Mouse (Mus musculus): ENCODE measurements at regions not wholly inside any gene's neighbourhood (a gene's known extent, or its start where the extent isn't known, plus 50 kb on each side); places are given as distances from the start of the nearest gene placed in this dataset.

DNA sequence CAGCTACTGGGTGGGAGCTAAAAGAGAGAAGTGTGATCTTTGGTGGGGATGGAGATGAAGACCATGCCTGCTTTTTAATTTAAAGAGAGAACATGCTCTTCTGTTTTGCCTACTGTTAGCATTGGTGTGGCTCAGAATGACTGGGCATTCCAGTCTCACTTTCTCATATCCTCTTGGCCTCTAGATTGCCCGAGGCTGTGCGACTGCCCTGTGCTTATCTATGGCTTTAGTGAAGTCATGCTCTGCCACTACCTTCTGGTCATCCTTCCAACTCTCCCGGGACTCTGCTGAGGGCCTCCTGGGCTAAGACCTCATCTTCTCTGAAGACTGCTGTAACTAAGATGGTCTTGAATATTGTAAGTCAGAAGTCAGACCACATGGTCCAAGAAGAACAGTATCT lies 147.5 kb upstream of the Dusp10 start:
- H3K27me3 ChIP-seq (ENCODE audit: insufficient read depth, low read length): no peaks in the 10 kb centered on the region
- no peak for ATAC-seq (ENCODE audit: extremely low read depth, insufficient number of reproducible peaks, low FRiP score, poor library complexity, severe bottlenecking)
- H3K9me3 ChIP-seq (replicated peaks): peaks cover 27% of the 10 kb centered on the region
- no peak overlapping the region for H3K4me3 ChIP-seq (ENCODE audit: low read depth, low read length)
- TF ChIP-seq GATA1 (IDR thresholded peaks at IDR 0.05; ENCODE audit: borderline replicate concordance, low read length): no peak
- TF ChIP-seq GATA2 (IDR thresholded peaks at IDR 0.05; ENCODE audit: borderline replicate concordance, low read depth, low read length): no peak
- no peak for TF ChIP-seq POLR2AphosphoS5 (IDR thresholded peaks at IDR 0.05; ENCODE audit: insufficient replicate concordance, low read depth, low read length)
- no peak for TF ChIP-seq CTCF (IDR thresholded peaks at IDR 0.05; ENCODE audit: low read depth, low read length)
- TF ChIP-seq TAL1 (conservative IDR thresholded peaks at IDR 0.05; ENCODE audit: low read depth, low read length): no peak
- no peaks in the 10 kb centered on the region for H3K4me1 ChIP-seq (ENCODE audit: insufficient read depth, low read depth, low read length)
- H3K36me3 ChIP-seq (replicated peaks): no peaks in the 10 kb centered on the region
- no peak for DNase-seq (ENCODE audit: low spot score)

DNA sequence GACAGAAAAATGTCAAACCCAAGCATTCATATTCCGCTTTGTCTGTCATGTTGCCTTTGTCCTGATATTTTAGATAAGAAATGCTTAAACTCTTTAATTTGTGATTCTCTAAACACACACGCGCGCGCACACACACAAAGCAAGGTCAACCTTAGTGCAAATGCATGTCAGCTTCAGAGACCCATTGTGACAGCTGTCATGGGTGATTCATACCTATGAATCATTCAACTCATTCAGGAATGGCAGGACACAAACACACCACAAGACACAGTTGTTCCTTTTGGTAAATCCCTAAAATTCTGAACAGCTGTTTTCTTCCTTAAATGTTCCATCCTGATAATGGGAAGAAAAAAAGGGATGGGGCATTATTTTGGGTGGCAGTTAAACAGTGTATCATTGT lies 144.1 kb upstream of the Dusp10 start:
- Histone ChIP-seq H3K9me3 (replicated peaks) (peaks cover 39% of the 10 kb centered on the region), H3K4me1 (ENCODE audit: insufficient read depth, low read depth, low read length) (no peaks in the 10 kb centered on the region), H3K4me3 (ENCODE audit: low read depth, low read length) (no peak overlapping the region), H3K36me3 (replicated peaks) (no peaks in the 10 kb centered on the region), H3K27me3 (ENCODE audit: insufficient read depth, low read length) (no peaks in the 10 kb centered on the region)
- no peak for TF ChIP-seq CTCF (IDR thresholded peaks at IDR 0.05; ENCODE audit: low read depth, low read length)
- TF ChIP-seq TAL1 (conservative IDR thresholded peaks at IDR 0.05; ENCODE audit: low read depth, low read length): no peak
- no peak for TF ChIP-seq POLR2AphosphoS5 (IDR thresholded peaks at IDR 0.05; ENCODE audit: insufficient replicate concordance, low read depth, low read length)
- TF ChIP-seq GATA2 (IDR thresholded peaks at IDR 0.05; ENCODE audit: borderline replicate concordance, low read depth, low read length): no peak
- no peak for TF ChIP-seq GATA1 (IDR thresholded peaks at IDR 0.05; ENCODE audit: borderline replicate concordance, low read length)
- DNase-seq (ENCODE audit: low spot score): no peak
- no peak for ATAC-seq (ENCODE audit: extremely low read depth, insufficient number of reproducible peaks, low FRiP score, poor library complexity, severe bottlenecking)

DNA sequence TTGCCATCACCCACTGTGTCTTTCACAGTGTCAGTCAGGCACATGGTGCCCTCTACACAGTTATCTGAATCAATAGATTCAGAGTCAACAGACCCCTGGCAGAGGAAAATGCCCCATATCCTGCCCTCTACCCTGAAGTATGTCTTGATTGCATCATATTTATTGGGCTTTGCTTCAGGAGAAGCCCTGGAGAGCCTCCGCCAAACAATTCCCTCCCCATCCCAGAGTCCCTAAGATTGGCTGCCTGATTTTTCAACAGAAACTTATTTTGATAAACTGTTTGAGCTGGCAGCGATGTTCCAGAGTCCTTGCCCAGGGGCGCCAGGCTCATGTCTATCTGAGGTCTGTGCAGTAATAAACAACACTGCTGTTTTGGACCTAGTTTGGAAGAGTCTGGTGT lies 117.2 kb upstream of the Dusp10 start:
- ATAC-seq (ENCODE audit: extremely low read depth, insufficient number of reproducible peaks, low FRiP score, poor library complexity, severe bottlenecking) (no peak), DNase-seq (ENCODE audit: low spot score) (no peak)
- Histone ChIP-seq H3K9me3 (replicated peaks) (peaks cover 38% of the 10 kb centered on the region), H3K4me1 (ENCODE audit: insufficient read depth, low read depth, low read length) (no peaks in the 10 kb centered on the region), H3K36me3 (replicated peaks) (no peaks in the 10 kb centered on the region), H3K4me3 (ENCODE audit: low read depth, low read length) (no peak overlapping the region), H3K27me3 (ENCODE audit: insufficient read depth, low read length) (no peaks in the 10 kb centered on the region)
- no peak for TF ChIP-seq CTCF (IDR thresholded peaks at IDR 0.05; ENCODE audit: low read depth, low read length)
- TF ChIP-seq TAL1 (conservative IDR thresholded peaks at IDR 0.05; ENCODE audit: low read depth, low read length): no peak
- TF ChIP-seq POLR2AphosphoS5 (IDR thresholded peaks at IDR 0.05; ENCODE audit: insufficient replicate concordance, low read depth, low read length): no peak
- TF ChIP-seq GATA2 (IDR thresholded peaks at IDR 0.05; ENCODE audit: borderline replicate concordance, low read depth, low read length): no peak
- TF ChIP-seq GATA1 (IDR thresholded peaks at IDR 0.05; ENCODE audit: borderline replicate concordance, low read length): no peak

DNA sequence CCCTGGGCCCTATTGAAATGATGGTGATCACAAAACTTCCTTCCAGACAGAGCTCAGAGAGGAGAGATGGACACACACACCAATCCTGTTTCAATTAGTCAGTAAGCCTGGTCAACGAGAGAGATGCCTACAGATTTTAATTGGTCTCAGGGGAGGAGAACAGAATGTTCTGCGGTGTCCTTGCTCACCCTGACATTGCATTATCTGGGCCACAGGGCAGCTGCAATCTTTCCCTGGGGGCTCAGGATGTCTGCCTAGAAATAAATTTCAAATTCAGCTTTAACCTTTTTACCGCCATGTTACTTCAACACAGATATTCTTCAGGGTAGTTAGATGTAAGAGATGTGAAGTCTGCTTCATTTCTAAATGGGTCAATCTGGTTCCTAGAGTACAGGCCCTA lies 115.0 kb upstream of the Dusp10 start:
- no peak for TF ChIP-seq TAL1 (conservative IDR thresholded peaks at IDR 0.05; ENCODE audit: low read depth, low read length)
- no peak for TF ChIP-seq GATA2 (IDR thresholded peaks at IDR 0.05; ENCODE audit: borderline replicate concordance, low read depth, low read length)
- no peak for TF ChIP-seq GATA1 (IDR thresholded peaks at IDR 0.05; ENCODE audit: borderline replicate concordance, low read length)
- no peaks in the 10 kb centered on the region for H3K4me1 ChIP-seq (ENCODE audit: insufficient read depth, low read depth, low read length)
- no peak for DNase-seq (ENCODE audit: low spot score)
- peaks cover 43% of the 10 kb centered on the region for H3K9me3 ChIP-seq (replicated peaks)
- H3K36me3 ChIP-seq (replicated peaks): no peaks in the 10 kb centered on the region
- H3K4me3 ChIP-seq (ENCODE audit: low read depth, low read length): no peak overlapping the region
- ATAC-seq (ENCODE audit: extremely low read depth, insufficient number of reproducible peaks, low FRiP score, poor library complexity, severe bottlenecking): no peak
- H3K27me3 ChIP-seq (ENCODE audit: insufficient read depth, low read length): no peaks in the 10 kb centered on the region

DNA sequence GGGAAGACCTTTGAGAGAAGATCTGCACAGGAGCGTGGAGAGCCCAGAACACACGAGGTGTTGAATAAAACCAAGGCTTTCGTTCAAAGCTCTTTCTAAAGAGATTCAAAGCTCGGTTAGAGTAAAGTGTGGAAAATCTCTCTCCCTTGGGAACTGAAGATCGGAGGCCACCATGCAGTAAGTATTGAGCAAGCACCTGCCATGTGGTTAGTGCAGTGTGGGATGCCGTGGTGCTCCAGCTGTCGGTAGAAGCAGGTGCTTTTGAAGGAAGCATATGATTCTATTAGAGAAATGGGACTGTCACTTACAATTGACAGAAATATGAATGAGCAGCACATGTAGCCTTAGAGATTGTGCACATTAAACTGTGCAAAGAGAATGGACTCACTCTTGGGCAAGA lies 108.5 kb upstream of the Dusp10 start:
- Histone ChIP-seq H3K9me3 (replicated peaks) (peaks cover 47% of the 10 kb centered on the region), H3K36me3 (replicated peaks) (no peaks in the 10 kb centered on the region), H3K4me3 (ENCODE audit: low read depth, low read length) (no peak overlapping the region), H3K4me1 (ENCODE audit: insufficient read depth, low read depth, low read length) (no peaks in the 10 kb centered on the region), H3K27me3 (ENCODE audit: insufficient read depth, low read length) (no peaks in the 10 kb centered on the region)
- ATAC-seq (ENCODE audit: extremely low read depth, insufficient number of reproducible peaks, low FRiP score, poor library complexity, severe bottlenecking) (no peak), DNase-seq (ENCODE audit: low spot score) (no peak)
- no peak for TF ChIP-seq GATA1 (IDR thresholded peaks at IDR 0.05; ENCODE audit: borderline replicate concordance, low read length)
- TF ChIP-seq GATA2 (IDR thresholded peaks at IDR 0.05; ENCODE audit: borderline replicate concordance, low read depth, low read length): no peak
- no peak for TF ChIP-seq CTCF (IDR thresholded peaks at IDR 0.05; ENCODE audit: low read depth, low read length)
- TF ChIP-seq POLR2AphosphoS5 (IDR thresholded peaks at IDR 0.05; ENCODE audit: insufficient replicate concordance, low read depth, low read length): no peak
- TF ChIP-seq TAL1 (conservative IDR thresholded peaks at IDR 0.05; ENCODE audit: low read depth, low read length): no peak

DNA sequence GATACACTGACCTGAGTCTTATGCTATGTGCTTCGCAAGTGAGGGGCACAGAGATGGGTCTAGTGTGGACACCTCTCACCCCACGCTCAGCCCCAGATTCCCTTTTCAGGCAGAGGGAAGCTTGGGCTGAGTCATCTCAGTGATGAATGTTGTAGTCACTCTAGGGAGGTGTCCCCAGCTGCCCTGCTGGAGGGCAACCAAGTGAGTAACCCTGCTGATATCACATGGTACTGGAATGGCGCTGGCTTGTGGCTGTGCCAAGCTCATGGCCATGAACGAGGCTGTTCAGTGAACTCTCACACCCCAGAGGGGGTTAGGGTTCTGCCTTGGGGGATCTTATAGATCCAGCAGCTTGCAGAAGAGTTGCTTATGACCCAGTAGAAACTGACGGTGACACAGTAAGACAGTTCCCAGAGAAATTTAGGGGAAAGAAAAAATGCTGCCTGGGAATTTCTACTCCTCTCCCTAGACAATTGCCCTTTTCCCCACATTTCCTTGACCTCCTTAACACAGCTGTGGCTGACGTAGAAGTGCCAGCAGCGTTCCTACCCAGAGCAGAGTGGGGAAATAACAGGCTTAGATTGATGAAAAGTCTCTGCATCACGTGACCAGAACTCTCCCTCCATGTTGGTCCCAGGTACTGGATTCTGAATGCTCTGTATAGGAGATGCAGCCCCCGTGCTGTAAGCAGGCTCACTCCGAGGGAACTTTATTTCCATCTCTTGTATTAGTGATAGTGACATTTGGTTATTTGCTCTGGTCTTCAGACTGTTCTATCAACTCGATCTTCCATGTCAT lies 107.6 kb upstream of the Dusp10 start:
- no peak for TF ChIP-seq GATA1 (IDR thresholded peaks at IDR 0.05; ENCODE audit: borderline replicate concordance, low read length)
- TF ChIP-seq TAL1 (conservative IDR thresholded peaks at IDR 0.05; ENCODE audit: low read depth, low read length): no peak
- DNase-seq (ENCODE audit: low spot score): no peak
- no peak for ATAC-seq (ENCODE audit: extremely low read depth, insufficient number of reproducible peaks, low FRiP score, poor library complexity, severe bottlenecking)
- no peaks in the 10 kb centered on the region for H3K4me1 ChIP-seq (ENCODE audit: insufficient read depth, low read depth, low read length)
- H3K4me3 ChIP-seq (ENCODE audit: low read depth, low read length): no peak overlapping the region
- H3K27me3 ChIP-seq (ENCODE audit: insufficient read depth, low read length): no peaks in the 10 kb centered on the region
- H3K36me3 ChIP-seq (replicated peaks): no peaks in the 10 kb centered on the region
- H3K9me3 ChIP-seq (replicated peaks): peaks cover 42% of the 10 kb centered on the region
